ENCODE assay signal across 8 mouse cellular contexts in the genomic region with DNA sequence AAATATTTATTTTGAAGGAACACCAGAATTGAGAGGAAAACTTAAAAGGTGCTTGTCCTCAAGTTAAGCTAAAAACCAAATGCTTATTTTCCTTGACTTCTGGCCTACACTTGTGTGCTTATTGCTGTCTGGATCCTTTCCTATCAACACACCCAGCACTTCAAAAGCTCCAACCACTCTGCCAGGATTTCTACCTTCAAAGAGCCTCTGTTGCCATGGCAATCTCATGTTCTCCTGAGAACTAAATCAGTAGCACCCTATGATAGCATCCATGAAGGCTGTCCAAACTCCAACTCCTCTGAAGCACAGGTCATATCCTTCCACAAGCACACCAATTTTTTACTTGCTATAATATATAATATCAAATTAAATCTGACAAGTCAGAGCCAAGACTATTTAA. TPM values are rescaled to one million over a fixed set of nuclear protein-coding genes. Genes with fewer than 3 reads are reported as not detected.
DNase-seq lines count a peak whose midpoint lies in the region; ATAC-seq lines count a peak whose summit lies in the region.

No protein-coding gene starts in this region.

- intact Hi-C loops in heart, postnatal 25 days (cut with DNase I), result no loop called here

- H3K4me1 ChIP-seq in intestine, embryonic 16.5 days (ENCODE audit: control insufficient read depth, insufficient read depth, low read length), result no peaks in the 10 kb centered on the region

- DNase-seq in cerebellum, postnatal 10 days, result peak; percentile 27 to 40
- DNase-seq in cerebellum, adult 18-20 months, result no peak
- peak; percentile 29 for DNase-seq in layer of hippocampus, adult 9-10 months (ENCODE audit: low spot score)
- no peak for DNase-seq in layer of hippocampus, postnatal 10 days (ENCODE audit: low spot score in 2 of 2)
- DNase-seq in ZHBTc4 (ENCODE audit: low read depth, low spot score), result peak; percentile 12
- peak; percentile 14 for DNase-seq in heart, postnatal 25 days (ENCODE audit: low spot score)
- no peak for DNase-seq in c-Kit-positive CD71-positive TER-119-positive erythroid progenitor cells, embryonic 14.5 days (ENCODE audit: low spot score)

- ATAC-seq in intestine, embryonic 16.5 days, result no peak

- H3K4me2 ChIP-seq in intestine, embryonic 16.5 days (ENCODE audit: low read depth, low read length), result no peak overlapping the region

- H3K9ac ChIP-seq in intestine, embryonic 16.5 days (ENCODE audit: low read depth, low read length), result no peak overlapping the region

- no peak overlapping the region for H3K4me3 ChIP-seq in intestine, embryonic 16.5 days (ENCODE audit: low read length)

- no peaks in the 10 kb centered on the region for H3K27me3 ChIP-seq in intestine, embryonic 16.5 days (replicated peaks; ENCODE audit: control insufficient read depth, insufficient read depth, low read length)

- H3K36me3 ChIP-seq in intestine, embryonic 16.5 days (ENCODE audit: control insufficient read depth, insufficient read depth, low read length), result no peaks in the 10 kb centered on the region

- no peaks in the 10 kb centered on the region for H3K9me3 ChIP-seq in intestine, embryonic 16.5 days (ENCODE audit: control insufficient read depth, low read length)

- H3K27ac ChIP-seq in intestine, embryonic 16.5 days (ENCODE audit: low read length), result no peak overlapping the region

RNA-seq across cellular contexts. Expression of gene Tcf12, which starts 27.5 kb away (rescaled TPM):
- 10 to 100 TPM; 57.4 to 64.2 TPM for total RNA-seq in layer of hippocampus, postnatal 10 days (2021)
- 10 to 100 TPM; 30.5 to 38.1 TPM for total RNA-seq in heart, postnatal 25 days (2021)
- 23.9 and 26.0 TPM in 2 replicates for polyA plus RNA-seq in intestine, embryonic 16.5 days (2015; fragmentation: Nextera tagmentation; extraction: Ambion mirVana)

Comparison
In these comparisons a context has a peak if more than half of its experiments do, and no peak if none do; other contexts are left out.
1. DNase-seq: peak in cerebellum, postnatal 10 days (2 of 2), layer of hippocampus, adult 9-10 months (single experiment), ZHBTc4 (single experiment) and heart, postnatal 25 days (single experiment); none in cerebellum, adult 18-20 months (0 of 2), layer of hippocampus, postnatal 10 days (0 of 2) and c-Kit-positive CD71-positive TER-119-positive erythroid progenitor cells, embryonic 14.5 days (single experiment).